Mouse (Mus musculus) G1E (cell line): ENCODE results near the gene Nol10. TPM values are rescaled to one million over a fixed set of nuclear protein-coding genes. Genes with fewer than 3 reads are reported as not detected.
A peak's percentile ranks its signal among the peaks of the same experiment; 100 is the strongest.

Source experiments
- ATAC-seq: 2 replicates; pipeline ENCODE4 v1.8.0; 2016; ENCODE audit warnings: mild to moderate bottlenecking; ENCODE audit not compliant: insufficient number of reproducible peaks, poor library complexity, low FRiP score, severe bottlenecking; ENCODE audit errors: extremely low read depth
- DNase-seq: peaks from one replicate; pipeline ENCODE4 v3.0.0; 2012; ENCODE audit warnings: low spot score
- H3K27me3 ChIP-seq: 2 replicates; pipeline ENCODE4 v1.6.1; 2012; ENCODE audit warnings: mild to moderate bottlenecking, low read length, inconsistent platforms; ENCODE audit not compliant: insufficient read depth
- H3K36me3 ChIP-seq: replicated peaks from 2 replicates; pipeline ENCODE3; 2012; ENCODE audit warnings: mild to moderate bottlenecking, inconsistent platforms
- H3K4me1 ChIP-seq: 2 replicates; pipeline ENCODE4 v1.6.1; 2012; ENCODE audit warnings: low read depth, low read length, inconsistent platforms, mixed read lengths; ENCODE audit not compliant: insufficient read depth
- H3K4me3 ChIP-seq: 2 replicates; pipeline ENCODE4 v1.5.1; 2012; ENCODE audit warnings: low read depth, mild to moderate bottlenecking, inconsistent platforms, low read length, moderate library complexity, mixed read lengths
- H3K9me3 ChIP-seq: replicated peaks from 2 replicates; pipeline ENCODE4 v1.6.1; 2012; ENCODE audit warnings: inconsistent platforms
- CTCF ChIP-seq: IDR thresholded peaks from 2 replicates; pipeline ENCODE4 v1.5.1; 2012; ENCODE audit warnings: low read depth, low read length, inconsistent platforms, mixed read lengths
- GATA1 ChIP-seq: IDR thresholded peaks from 2 replicates; pipeline ENCODE4 v1.6.1; 2012; ENCODE audit warnings: borderline replicate concordance, low read length, inconsistent platforms, mixed read lengths
- GATA2 ChIP-seq: IDR thresholded peaks from 2 replicates; pipeline ENCODE4 v1.6.1; 2012; ENCODE audit warnings: low read depth, low read length, inconsistent platforms, borderline replicate concordance
- POLR2AphosphoS5 ChIP-seq: IDR thresholded peaks from 2 replicates; pipeline ENCODE4 v1.6.1; 2012; ENCODE audit warnings: low read depth, low read length, inconsistent platforms; ENCODE audit not compliant: insufficient replicate concordance
- TAL1 ChIP-seq: conservative IDR thresholded peaks from 2 replicates; pipeline ENCODE4 v1.6.1; 2012; ENCODE audit warnings: low read depth, low read length, inconsistent platforms, mixed read lengths
- polyA plus RNA-seq: library from polyadenylated mRNA; stranded (reverse); fragments of >175 nt; gene quantifications from 2 replicates; pipeline ENCODE4 v1.2.3, GENCODE M21; 2012
- total RNA-seq, 2 experiments: library from RNA; stranded (forward) in 1 of 2; stranded (reverse) in 1 of 2; fragments of 200-1000 nt in 1 of 2; fragments of >200 nt in 1 of 2; fragmentation: Nextera tagmentation in 1 of 2; gene quantifications; 2 replicates each; pipeline ENCODE4 v1.2.3; 2014 to 2017

The Nol10 gene
- total and polyA plus RNA-seq, 3 experiments = 10.2 to 25.7 (median 18.6) TPM

- DNase-seq (no peak), ATAC-seq (no peak)
- H3K27me3 ChIP-seq = no peaks in the 10 kb centered on the region
- peaks cover 18% of the 10 kb centered on the region for H3K4me1 ChIP-seq
- TF ChIP-seq GATA1 (no peak), TAL1 (no peak), POLR2AphosphoS5 (no peak), GATA2 (no peak), CTCF (no peak)
- no peaks in the 10 kb centered on the region for H3K9me3 ChIP-seq
- peaks cover 92% of the 10 kb centered on the region for H3K36me3 ChIP-seq
- no peak overlapping the region for H3K4me3 ChIP-seq
Observed at GRCm38 (mm10) chr12:17373470-17373975, 25.3 kb downstream of the Nol10 start.

GRCm38 (mm10) chr12:17375243-17375642 lies 27.0 kb downstream of the Nol10 start:
- H3K27me3 ChIP-seq = no peaks in the 10 kb centered on the region
- peaks cover 90% of the 10 kb centered on the region for H3K36me3 ChIP-seq
- ATAC-seq = peak; percentile 43

GRCm38 (mm10) chr12:17376521-17376920 lies 28.3 kb downstream of the Nol10 start:
- TF ChIP-seq TAL1 (no peak), POLR2AphosphoS5 (no peak), CTCF (no peak), GATA1 (no peak), GATA2 (no peak)
- no peaks in the 10 kb centered on the region for H3K27me3 ChIP-seq
- peaks cover 18% of the 10 kb centered on the region for H3K4me1 ChIP-seq

More at GRCm38 (mm10) chr12:17375243-17375642, 27.0 kb downstream of the Nol10 start:
- TF ChIP-seq CTCF = no peak
- TF ChIP-seq TAL1 = 0 out of 2 replicates have a peak, but pooled peaks have one; percentile 12
- Histone ChIP-seq H3K4me3 (no peak overlapping the region), H3K9me3 (no peaks in the 10 kb centered on the region), H3K4me1 (peaks cover 18% of the 10 kb centered on the region)
- DNase-seq = peak; percentile 6

GRCm38 (mm10) chr12:17380991-17381390 lies 32.7 kb downstream of the Nol10 start:
- no peaks in the 10 kb centered on the region; the same call in 1 of the 2 replicates for H3K4me1 ChIP-seq
- H3K9me3 ChIP-seq = no peaks in the 10 kb centered on the region
- DNase-seq (no peak), ATAC-seq (no peak)
- H3K4me3 ChIP-seq = no peak overlapping the region
- H3K36me3 ChIP-seq = peaks cover 91% of the 10 kb centered on the region
- no peak for TF ChIP-seq GATA2
- no peak for TF ChIP-seq CTCF
- TF ChIP-seq POLR2AphosphoS5 = no peak
- TF ChIP-seq TAL1 = no peak
- H3K27me3 ChIP-seq = no peaks in the 10 kb centered on the region

More at GRCm38 (mm10) chr12:17376521-17376920, 28.3 kb downstream of the Nol10 start:
- Histone ChIP-seq H3K4me3 (no peak overlapping the region), H3K36me3 (peaks cover 93% of the 10 kb centered on the region), H3K9me3 (no peaks in the 10 kb centered on the region)
- no peak for DNase-seq
- no peak for ATAC-seq

- no peak overlapping the region for H3K4me3 ChIP-seq
- no peaks in the 10 kb centered on the region for H3K4me1 ChIP-seq
- TF ChIP-seq TAL1 (no peak), POLR2AphosphoS5 (no peak), GATA1 (no peak), CTCF (no peak), GATA2 (no peak)
- peaks cover 90% of the 10 kb centered on the region for H3K36me3 ChIP-seq
- H3K27me3 ChIP-seq = no peaks in the 10 kb centered on the region
- ATAC-seq = no peak
- H3K9me3 ChIP-seq = no peaks in the 10 kb centered on the region
- no peak for DNase-seq
Observed at GRCm38 (mm10) chr12:17382759-17383158, 34.5 kb downstream of the Nol10 start.

GRCm38 (mm10) chr12:17386896-17387295 lies 38.6 kb downstream of the Nol10 start:
- Histone ChIP-seq H3K9me3 (no peaks in the 10 kb centered on the region), H3K36me3 (peaks cover 85% of the 10 kb centered on the region), H3K27me3 (no peaks in the 10 kb centered on the region), H3K4me1 (no peaks in the 10 kb centered on the region), H3K4me3 (no peak overlapping the region)
- DNase-seq = no peak
- ATAC-seq = no peak
- no peak for TF ChIP-seq POLR2AphosphoS5
- TF ChIP-seq GATA2 = no peak
- TF ChIP-seq CTCF = no peak
- TF ChIP-seq GATA1 = no peak
- no peak for TF ChIP-seq TAL1
